Mouse (Mus musculus) erythroid progenitor cell, adult 5-6 weeks (primary cell): ENCODE measurements at regions not wholly inside any gene's neighbourhood (a gene's known extent, or its start where the extent isn't known, plus 50 kb on each side); places are given as distances from the start of the nearest gene placed in this dataset.
"Not testable (repeated sequence)": the region's sequence is repeated elsewhere in the genome, so short reads cannot be mapped to it uniquely, and the experiment has no call there.

Experiments used
- ATAC-seq: replicated peaks from 2 replicates; pipeline ENCODE4 v1.8.0; 2016; ENCODE audit warnings: moderate number of reproducible peaks, mild to moderate bottlenecking, moderate TSS enrichment, inconsistent platforms; ENCODE audit not compliant: poor library complexity, low FRiP score, severe bottlenecking

- ATAC-seq = no peak
Measured at GRCm38 (mm10) chr16:30793378-30793753, 193.8 kb downstream of the Fam43a start.

GRCm38 (mm10) chr16:30793856-30794255, 194.3 kb downstream of the Fam43a start:
- ATAC-seq = no peak

GRCm38 (mm10) chr16:30795501-30795904, 196.0 kb downstream of the Fam43a start:
- ATAC-seq = no peak

GRCm38 (mm10) chr16:30796103-30796502, 196.6 kb downstream of the Fam43a start:
- ATAC-seq = no peak

- no peak for ATAC-seq
Measured at GRCm38 (mm10) chr16:30797006-30797405, 197.5 kb downstream of the Fam43a start.

- ATAC-seq = no peak
Measured at GRCm38 (mm10) chr16:30797973-30798471, 198.5 kb downstream of the Fam43a start.

- no peak for ATAC-seq
Measured at GRCm38 (mm10) chr16:30798536-30798935, 199.0 kb downstream of the Fam43a start.

- no peak for ATAC-seq
Measured at GRCm38 (mm10) chr16:30799699-30800483, 200.4 kb downstream of the Fam43a start.

GRCm38 (mm10) chr16:30804018-30804417, 204.5 kb downstream of the Fam43a start:
- ATAC-seq = no peak

GRCm38 (mm10) chr16:30806206-30806605, 206.7 kb downstream of the Fam43a start:
- ATAC-seq = not testable (repeated sequence)

GRCm38 (mm10) chr16:30818541-30819120, 219.1 kb downstream of the Fam43a start:
- ATAC-seq = no peak

- no peak for ATAC-seq
Measured at GRCm38 (mm10) chr16:30819342-30819741, 219.8 kb downstream of the Fam43a start.

- no peak for ATAC-seq
Measured at GRCm38 (mm10) chr16:30820234-30820633, 220.7 kb downstream of the Fam43a start.

GRCm38 (mm10) chr16:30820761-30821160, 221.2 kb downstream of the Fam43a start:
- no peak for ATAC-seq

- no peak for ATAC-seq
Measured at GRCm38 (mm10) chr16:30821191-30821910, 221.8 kb downstream of the Fam43a start.

GRCm38 (mm10) chr16:30821911-30822578, 222.5 kb downstream of the Fam43a start:
- no peak for ATAC-seq

GRCm38 (mm10) chr16:30826128-30826527, 226.6 kb downstream of the Fam43a start:
- no peak for ATAC-seq

- no peak for ATAC-seq
Measured at GRCm38 (mm10) chr16:30827901-30828608, 228.5 kb downstream of the Fam43a start.

- ATAC-seq = no peak
Measured at GRCm38 (mm10) chr16:30834561-30834960, 235.0 kb downstream of the Fam43a start.

GRCm38 (mm10) chr16:30835678-30836077, 236.2 kb downstream of the Fam43a start:
- ATAC-seq = no peak
